Mouse (Mus musculus) spleen, embryonic (tissue): Measurements from ENCODE around the gene Golga2.

Source experiments
- CTCF ChIA-PET: fragments of 350-600 bp; sonication (Branson Sonifier 250); formaldehyde crosslinking; loops from one replicate; lab custom pipeline; 2022; lab: Charles Lee

Golga2 gene

DNA sequence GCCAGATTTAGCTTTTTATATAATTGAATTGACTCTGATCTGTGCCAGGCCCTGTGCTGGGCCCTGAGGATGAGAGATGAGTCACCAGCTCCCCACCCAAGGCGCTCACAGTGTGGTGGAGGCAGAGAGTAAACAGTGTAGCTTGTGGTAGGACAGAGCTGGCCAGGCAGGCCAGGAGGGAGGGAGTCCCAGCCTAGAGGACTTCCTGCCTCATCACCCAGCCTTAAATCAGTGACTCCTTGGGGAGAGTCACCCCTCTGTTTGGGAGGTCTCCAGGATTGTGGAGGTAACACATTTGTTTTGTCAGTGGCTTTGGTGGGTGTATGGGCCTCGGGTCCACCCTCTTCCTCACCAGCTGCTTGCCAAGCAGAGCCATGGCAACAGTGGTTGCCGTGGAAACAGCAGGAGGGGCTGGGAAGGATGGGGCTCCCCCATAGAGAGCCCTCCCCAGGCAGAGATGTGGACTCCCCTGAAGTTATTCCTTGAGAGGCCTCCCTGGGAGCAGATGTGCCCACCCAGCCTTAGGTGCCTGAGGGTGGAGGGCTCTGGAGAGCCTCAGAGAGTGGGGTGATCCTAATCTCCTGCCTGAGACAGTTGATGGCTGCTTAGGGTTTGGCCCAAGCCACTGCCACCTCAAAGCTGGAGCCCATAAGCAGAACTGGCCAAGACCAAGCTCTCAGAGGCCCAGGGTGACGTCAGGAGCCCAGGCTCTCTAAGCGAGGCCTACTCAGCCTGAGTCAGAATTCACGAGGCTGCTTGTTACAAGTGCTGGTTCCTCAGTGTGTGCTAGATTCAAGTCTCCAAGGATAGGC lies 55.6 kb downstream of the Golga2 start:
- CTCF ChIA-PET = no interaction called here

GRCm38 (mm10) chr2:32343351-32343671 lies 56.1 kb downstream of the Golga2 start:
- CTCF ChIA-PET = no interaction called here

DNA sequence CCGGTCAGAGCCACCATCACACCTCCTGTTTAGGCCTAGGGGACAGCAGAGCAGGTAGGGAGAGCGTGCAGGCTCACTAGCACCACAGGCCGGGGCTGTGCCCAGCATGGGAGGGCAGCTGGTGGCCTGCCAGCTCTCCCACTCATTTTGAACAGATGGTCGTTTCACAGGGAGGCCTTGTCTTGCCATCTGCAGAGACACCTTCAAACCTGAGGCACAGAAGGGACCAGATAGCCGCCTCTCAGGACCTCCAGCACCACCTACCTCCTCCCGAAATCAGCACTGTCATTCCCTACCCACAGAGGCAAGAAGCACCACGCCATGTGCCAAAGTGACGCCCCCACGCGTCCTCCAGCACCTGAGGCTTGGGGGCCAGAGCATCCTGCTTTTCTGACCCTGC lies 56.9 kb downstream of the Golga2 start:
- CTCF ChIA-PET = no interaction called here

DNA sequence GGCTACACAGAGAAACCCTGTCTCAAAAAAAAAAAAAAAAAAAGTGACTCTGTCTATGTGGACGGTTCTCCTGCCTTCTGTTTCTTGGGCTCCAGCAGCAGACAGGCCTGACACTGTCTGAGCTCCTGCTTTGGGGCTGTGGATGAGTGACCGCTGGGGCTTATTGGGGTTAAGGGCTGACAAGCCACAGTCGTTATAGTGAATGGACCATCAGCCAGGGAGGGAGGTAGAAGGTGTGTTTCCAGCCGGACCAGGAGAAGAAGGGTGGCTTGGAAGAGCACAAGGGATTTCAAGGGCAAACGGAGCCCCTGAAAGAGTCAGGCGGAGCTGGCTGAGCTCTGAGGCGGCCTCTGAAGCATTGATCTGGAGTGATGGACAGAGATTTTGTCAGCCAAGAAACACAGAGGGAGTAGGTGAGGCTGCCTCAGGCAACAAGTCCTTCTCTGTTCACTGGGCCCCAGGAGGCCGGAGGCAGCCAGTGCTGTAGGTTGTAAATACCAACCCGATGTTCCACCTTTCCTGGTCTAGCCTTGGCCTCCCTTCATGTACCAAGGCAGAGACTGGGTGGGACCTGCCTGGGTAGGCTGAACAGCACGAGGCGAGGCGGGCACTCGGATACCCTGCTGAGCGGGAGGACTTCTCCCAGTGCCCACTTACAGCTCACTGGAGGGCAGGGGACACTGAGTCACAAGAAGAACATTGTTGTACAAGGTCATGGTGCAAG lies 57.6 kb downstream of the Golga2 start:
- CTCF ChIA-PET = no interaction called here

- CTCF ChIA-PET = interaction anchor here (0.6 kb wide), 1 partner anchor 13 kb away, joined by 4 read pairs; no protein-coding TSS in a partner anchor
These were observed 59.8 kb downstream of the Golga2 start for GRCm38 (mm10) chr2:32347019-32347418.

DNA sequence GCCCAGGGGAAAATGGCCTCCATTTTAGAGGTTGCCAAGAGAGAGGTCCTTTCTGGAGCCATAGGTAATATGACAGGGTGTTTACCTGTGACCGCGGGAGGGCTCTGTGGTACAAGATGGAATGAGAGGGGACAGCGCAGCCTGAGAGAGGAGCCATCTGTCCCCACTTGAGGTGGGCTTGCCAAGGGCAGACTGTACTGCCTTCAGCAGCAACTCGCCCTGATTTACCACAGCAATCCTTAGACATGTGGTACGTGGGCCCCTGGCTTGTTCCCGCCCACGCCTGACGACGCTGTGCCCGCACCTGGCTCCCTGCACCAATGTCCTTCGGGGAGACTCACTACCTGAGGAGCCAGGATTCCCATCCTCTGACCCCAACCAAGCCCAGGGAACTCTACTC lies 61.1 kb downstream of the Golga2 start:
- CTCF ChIA-PET = no interaction called here

DNA sequence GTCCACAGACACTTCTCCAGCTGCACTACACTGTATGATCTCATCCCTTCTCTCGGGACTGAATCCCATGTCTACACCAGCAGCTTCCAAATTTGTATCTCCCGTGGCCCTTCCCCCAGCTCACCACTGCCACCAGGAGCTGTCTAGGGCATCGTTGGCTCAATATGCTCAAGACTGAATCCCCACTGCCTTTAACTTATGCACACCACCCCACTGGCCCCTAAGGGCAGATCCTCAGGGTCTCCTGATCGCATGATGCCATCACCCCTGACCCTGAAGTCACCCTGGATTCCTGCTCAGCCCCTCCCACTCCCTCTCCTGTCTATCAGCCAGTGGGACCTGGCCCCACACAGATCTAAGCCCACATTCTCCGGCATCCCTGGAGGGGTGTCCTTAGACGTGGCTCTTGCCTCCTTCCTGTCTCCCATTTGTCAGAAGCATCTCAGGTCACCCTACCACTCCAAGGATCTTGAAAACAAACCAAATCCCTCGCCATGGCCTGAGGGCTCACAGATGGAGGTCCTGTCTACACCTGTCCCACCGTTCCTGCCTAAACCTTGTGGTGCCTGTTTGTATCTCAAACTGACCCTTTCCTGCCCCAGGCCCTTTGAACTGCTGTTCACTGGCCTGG lies 62.6 kb downstream of the Golga2 start:
- CTCF ChIA-PET = no interaction called here

DNA sequence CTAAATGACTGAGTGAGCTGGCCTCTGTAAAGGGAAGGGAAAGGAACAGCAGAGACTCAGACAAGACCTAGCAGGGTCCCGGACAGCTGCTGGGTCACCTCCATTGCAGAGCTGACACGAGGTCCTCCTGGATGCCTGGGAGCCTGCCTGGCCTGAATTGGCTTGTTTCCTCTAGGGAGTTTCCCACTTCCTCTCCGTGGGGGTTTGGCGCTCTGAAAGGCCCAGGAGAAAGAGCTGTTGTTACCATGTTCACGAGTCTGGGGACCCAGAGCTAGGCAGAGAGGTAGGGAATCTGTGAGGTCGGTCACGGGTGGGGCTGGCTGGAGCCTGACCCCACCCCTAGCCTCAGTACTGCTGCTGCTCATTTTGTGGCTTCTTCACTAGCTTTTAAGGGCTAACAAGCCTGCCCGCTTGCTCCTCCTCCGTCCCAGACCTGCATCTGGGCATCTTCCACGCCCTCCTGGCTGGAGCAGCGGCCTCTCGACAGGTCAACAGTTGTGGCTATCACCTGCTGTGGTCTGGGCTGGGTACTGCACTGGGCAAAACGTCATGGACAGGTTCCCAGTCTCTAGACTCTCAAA lies 63.4 kb downstream of the Golga2 start:
- CTCF ChIA-PET = no interaction called here

DNA sequence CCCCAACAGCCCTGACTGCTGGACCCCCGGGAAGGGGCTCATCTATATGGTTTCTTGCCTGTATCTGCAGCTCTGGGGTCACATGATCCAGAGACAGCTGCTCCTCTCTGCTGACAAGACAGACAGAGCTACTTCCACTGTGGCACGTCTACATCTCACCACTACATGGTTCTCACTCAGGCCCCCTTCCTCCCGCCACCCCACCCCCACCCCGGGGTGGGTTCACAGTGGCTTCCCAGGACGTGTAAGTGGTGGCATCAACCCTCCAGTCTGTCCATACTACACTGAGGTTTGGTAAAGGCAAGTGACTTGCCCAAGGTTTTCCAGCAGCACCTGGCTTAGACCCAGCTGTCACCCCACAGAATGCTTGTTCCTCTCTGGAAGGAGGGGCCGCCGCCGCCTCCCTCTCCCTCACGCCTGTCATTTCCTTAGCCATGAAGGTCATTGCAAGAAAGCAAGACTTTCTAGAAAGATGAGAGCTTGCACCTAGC lies 64.3 kb downstream of the Golga2 start:
- CTCF ChIA-PET = interaction anchor here (0.5 kb wide), 1 partner anchor 127 kb away, joined by 3 read pairs; no protein-coding TSS in a partner anchor

- CTCF ChIA-PET = interaction anchor here (0.5 to 0.7 kb wide), 4 partner anchors 19 to 297 kb away, joined by 3 to 9 read pairs (median 3); no protein-coding TSS in a partner anchor
These were observed 65.2 kb downstream of the Golga2 start, which contains the start of gene Ciz1 for GRCm38 (mm10) chr2:32352151-32353006. Gene Ciz1 (plus strand): TSS chr2:32352327.

- CTCF ChIA-PET = interaction anchor here (0.7 kb wide), 1 partner anchor 298 kb away, joined by 3 read pairs; no protein-coding TSS in a partner anchor
These were observed 65.9 kb downstream of the Golga2 start, which contains the start of gene Dnm1 for GRCm38 (mm10) chr2:32353007-32353542. Gene Dnm1 (minus strand): TSS chr2:32353338.

DNA sequence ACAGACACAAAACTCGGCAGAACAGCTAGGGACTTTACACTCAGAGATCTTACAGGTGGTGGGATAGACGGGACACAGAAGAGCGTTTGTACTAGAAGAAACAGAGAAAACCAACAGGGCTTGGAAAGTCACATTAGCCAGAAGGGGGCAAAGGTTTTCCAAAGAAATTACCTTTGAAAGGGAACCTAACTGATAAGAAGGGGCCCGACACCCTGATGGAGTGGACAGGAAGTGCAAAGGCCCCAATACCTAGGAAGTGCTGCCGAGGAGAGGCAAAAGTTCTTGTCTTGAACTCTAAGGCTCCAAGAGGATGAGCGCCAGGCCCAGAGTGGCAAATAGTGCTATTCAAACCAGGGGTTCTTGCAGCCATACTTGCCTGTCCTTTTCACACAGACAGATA lies 66.7 kb downstream of the Golga2 start:
- CTCF ChIA-PET = no interaction called here

- CTCF ChIA-PET = no interaction called here
These were observed 67.2 kb downstream of the Golga2 start for GRCm38 (mm10) chr2:32354336-32354895.

DNA sequence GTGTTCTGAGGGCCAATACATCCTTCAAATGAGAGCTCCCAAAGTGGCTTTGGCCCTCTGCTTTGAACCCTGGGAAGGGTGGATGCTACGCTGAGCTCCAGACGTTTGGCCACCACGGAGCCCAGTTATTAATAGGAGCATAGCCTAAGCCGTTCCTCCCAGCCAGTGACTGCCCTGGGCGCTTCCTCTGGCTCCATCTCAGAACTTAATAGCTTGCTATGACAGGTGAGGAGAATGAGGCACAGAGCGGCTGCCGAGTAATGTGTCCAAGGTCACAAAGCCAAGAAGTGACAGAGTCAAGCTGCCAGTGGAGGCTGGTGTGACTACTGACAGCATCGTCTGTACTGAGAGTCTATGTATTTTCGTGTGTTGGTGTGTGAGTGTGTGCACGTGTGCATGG lies 69.0 kb downstream of the Golga2 start:
- CTCF ChIA-PET = interaction anchor here (0.7 kb wide), 1 partner anchor 20 kb away, joined by 3 read pairs; no protein-coding TSS in a partner anchor
